Mouse (Mus musculus) G1E-ER4 (cell line): ENCODE results near the gene Tor1aip2. TPM values are rescaled to one million over a fixed set of nuclear protein-coding genes. Genes with fewer than 3 reads are reported as not detected.

ENCODE experiments used
- GATA1 ChIP-seq: IDR thresholded peaks from one replicate; pipeline ENCODE4 v1.8.0; 2012; ENCODE audit warnings: low read length, inconsistent platforms
- polyA plus RNA-seq: library from polyadenylated mRNA; stranded (reverse); fragments of >175 nt; gene quantifications from 2 replicates; pipeline ENCODE4 v1.2.3, GENCODE M21; 2012

Tor1aip2 gene
- polyA plus RNA-seq, 1 experiment = 11.0 TPM

DNA sequence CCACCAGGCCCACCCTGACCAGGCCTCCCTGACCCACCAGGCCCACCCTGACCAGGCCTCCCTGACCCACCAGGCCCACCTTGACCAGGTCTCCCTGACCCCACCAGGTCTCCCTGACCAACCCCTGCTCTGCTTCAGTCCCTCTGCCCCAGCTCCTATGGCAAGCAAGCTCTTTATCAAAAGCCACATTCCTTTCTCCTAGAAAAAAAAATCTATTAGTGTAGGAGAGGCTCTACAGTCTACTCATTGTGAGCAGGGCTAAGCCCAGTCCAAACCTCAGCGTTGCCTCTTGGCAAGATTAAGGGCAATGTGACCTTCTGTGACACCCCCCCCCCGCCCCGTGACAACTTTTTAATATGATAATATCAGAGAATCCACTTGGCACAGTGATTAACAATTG, 49.4 kb downstream of the Tor1aip2 start:
- no peak for TF ChIP-seq GATA1

- no peak for TF ChIP-seq GATA1
Measured at GRCm38 (mm10) chr1:156085770-156086169, 50.6 kb downstream of the Tor1aip2 start.

DNA sequence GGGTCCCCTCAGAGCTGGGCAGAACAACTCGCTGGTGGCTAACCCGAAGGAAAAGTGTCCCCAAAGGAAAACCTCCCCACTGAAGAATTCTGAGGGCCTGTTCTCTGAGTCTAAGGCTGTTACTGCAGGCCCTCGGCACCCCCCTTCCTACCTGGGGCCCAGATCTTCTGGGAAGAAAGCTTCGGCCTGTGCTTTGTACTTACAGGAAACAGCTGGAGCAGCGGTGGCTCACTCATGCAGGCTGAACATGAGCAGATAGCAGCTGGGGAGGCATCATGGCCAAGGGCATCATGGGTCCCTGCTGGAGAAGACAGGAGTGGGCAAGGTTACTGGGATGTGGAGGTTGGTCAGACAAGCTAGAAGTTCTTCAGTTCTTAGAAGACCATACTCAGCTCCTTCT, 52.4 kb downstream of the Tor1aip2 start:
- TF ChIP-seq GATA1 = no peak

- no peak for TF ChIP-seq GATA1
Measured at GRCm38 (mm10) chr1:156089561-156089960, 54.4 kb downstream of the Tor1aip2 start.

DNA sequence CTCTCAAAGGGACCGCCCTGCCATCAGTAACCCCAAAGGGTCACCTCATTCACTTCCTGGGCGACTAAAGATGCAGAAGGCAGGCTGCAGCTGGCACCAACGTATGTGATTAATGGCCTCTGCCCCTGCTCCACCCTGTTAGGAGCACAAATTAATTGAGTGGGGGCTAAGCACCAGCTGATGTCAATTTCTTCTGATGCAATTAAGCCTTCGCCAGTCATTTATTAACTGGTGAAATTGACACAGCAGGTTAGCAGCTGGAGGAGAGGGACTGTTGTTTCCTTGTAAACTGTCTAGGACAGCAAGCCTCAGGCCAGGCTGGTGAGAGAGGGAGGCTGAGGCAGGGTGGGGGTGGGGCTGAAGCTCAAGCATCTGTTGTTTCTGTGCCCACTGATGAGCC, 54.8 kb downstream of the Tor1aip2 start:
- no peak for TF ChIP-seq GATA1

DNA sequence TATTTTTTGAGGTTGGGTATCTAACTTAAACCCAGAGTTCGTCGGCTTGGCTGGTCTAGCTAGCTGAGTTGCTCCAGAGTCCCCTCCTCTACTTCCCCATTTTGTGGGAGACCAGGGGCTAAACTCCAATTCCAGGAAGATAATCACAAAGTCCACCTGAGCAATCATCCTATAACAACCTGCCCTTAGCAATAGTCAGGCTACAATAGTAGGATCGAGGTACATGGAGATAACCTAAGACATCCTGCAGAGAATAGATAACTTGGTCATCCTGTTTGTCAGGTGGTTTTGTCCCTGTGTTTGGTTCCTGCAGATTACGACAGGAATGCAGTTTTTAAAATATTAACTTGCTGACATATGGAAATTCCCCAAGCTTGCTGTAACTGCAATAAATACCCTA, 56.6 kb downstream of the Tor1aip2 start:
- TF ChIP-seq GATA1 = peak; percentile 79

- no peak for TF ChIP-seq GATA1
Measured at GRCm38 (mm10) chr1:156103763-156104162, 68.6 kb downstream of the Tor1aip2 start.

- no peak for TF ChIP-seq GATA1
Measured at GRCm38 (mm10) chr1:156105381-156105780, 70.2 kb downstream of the Tor1aip2 start.

GRCm38 (mm10) chr1:156107424-156107823, 72.2 kb downstream of the Tor1aip2 start:
- TF ChIP-seq GATA1 = no peak

GRCm38 (mm10) chr1:156108400-156108799, 73.2 kb downstream of the Tor1aip2 start:
- TF ChIP-seq GATA1 = no peak

DNA sequence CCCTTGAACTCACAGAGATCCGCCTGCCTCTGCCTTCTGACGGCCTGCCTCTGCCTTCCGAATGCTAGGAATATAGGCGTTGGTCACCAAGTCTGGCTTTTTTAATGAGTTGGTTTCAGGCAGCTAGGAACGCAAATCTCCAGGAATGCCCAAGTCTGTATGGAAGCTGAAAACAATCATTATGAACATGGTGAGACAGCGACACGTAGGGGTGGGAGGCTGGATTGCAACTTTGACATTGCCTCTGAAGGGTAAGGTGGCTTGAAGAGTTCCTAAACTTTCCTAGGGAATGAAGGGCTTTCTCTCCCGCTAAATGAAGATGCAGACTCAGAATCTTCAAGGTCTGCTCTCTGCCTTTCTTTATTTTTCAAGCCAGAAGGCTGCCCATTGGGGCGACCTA, 75.9 kb downstream of the Tor1aip2 start:
- TF ChIP-seq GATA1 = no peak

DNA sequence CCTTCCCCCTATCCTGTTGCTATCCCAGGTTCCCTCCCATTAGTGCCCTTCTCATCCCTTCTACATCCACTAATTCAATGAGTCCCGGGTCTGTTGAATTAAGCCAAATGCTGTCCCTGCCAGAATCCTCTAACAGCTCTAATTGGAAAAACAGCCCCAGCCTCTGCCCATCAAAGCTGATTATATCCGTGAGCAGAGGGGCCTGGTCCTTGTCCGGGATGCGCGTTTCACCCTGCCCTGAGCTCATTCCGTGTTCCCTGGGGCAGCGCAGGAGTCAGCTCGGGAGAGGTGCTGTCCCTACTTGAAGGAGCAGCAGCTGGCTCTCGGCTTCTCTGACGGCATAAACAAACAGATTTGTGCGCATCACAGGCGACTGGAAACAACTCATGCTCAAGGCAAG, 76.5 kb downstream of the Tor1aip2 start:
- no peak for TF ChIP-seq GATA1

DNA sequence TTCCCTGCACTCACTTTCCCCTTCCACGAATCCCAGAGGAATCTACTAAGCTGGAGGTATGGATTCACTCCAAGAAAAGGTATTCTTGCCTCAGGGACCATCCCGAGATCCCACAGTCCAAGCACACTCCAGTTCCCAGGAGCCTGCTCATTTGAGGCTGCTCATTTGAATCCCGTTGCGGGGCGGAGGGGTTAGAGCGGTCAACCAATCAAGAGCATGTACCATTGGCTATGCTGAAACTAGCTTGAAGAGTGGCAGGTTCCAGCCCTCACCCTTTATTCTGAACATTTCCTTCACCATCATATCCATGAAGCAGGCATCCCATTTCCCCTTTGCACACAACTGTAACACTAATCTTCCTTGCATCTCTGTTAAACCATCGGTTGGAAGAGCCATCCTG, 76.9 kb downstream of the Tor1aip2 start:
- no peak for TF ChIP-seq GATA1

- peak; percentile 61 for TF ChIP-seq GATA1
Measured at GRCm38 (mm10) chr1:156113884-156114499, 78.8 kb downstream of the Tor1aip2 start.

- no peak for TF ChIP-seq GATA1
Measured at GRCm38 (mm10) chr1:156116770-156117169, 81.6 kb downstream of the Tor1aip2 start.

Other genes with a start within 250 kb of the Tor1aip2 start
- gene Qsox1, start 222.5 kb upstream of the Tor1aip2 start, polyA plus RNA-seq = not detected in 2 replicates
- 2.9 and 3.2 TPM in 2 replicates for gene Cep350, start 62.1 kb upstream of the Tor1aip2 start, polyA plus RNA-seq
- gene Tor1aip1, start 1.1 kb downstream of the Tor1aip2 start, polyA plus RNA-seq = 28.6 and 33.7 TPM in 2 replicates
- not detected in 2 replicates for gene Fam163a, start 169.6 kb downstream of the Tor1aip2 start, polyA plus RNA-seq